Mouse (Mus musculus) T-helper 2 cell (primary cell): Measurements from ENCODE around the gene Tmcc1.
"Not testable (repeated sequence)": the region's sequence is repeated elsewhere in the genome, so short reads cannot be mapped to it uniquely, and the experiment has no call there.

Experiments
- in situ Hi-C: fragments of 300-600 bp; cut with MboI, MseI; formaldehyde crosslinking; loops from one replicate; pipeline ENCODE4 v1.15.1; 2025; ENCODE audit warnings: high pct_unique_total_duplicates

The Tmcc1 gene

GRCm38 (mm10) chr6:116154854-116155624 lies 38.2 kb downstream of the Tmcc1 start:
- in situ Hi-C loops, result loop anchor here (25.0 kb wide), 1 partner anchor 1918 kb away; no protein-coding TSS in a partner anchor

- in situ Hi-C loops, result no loop called here
These were observed 45.9 kb downstream of the Tmcc1 start for GRCm38 (mm10) chr6:116147386-116147785.

- in situ Hi-C loops, result no loop called here
These were observed 51.6 kb downstream of the Tmcc1 start for GRCm38 (mm10) chr6:116141696-116142095.

- in situ Hi-C loops, result no loop called here
These were observed 52.5 kb downstream of the Tmcc1 start for GRCm38 (mm10) chr6:116140782-116141181.

GRCm38 (mm10) chr6:116139143-116139856 lies 54.0 kb downstream of the Tmcc1 start:
- in situ Hi-C loops, result loop anchor here (5.0 to 10.0 kb wide), 2 partner anchors 127 to 244 kb away; no protein-coding TSS in a partner anchor

GRCm38 (mm10) chr6:116135971-116136632 lies 57.2 kb downstream of the Tmcc1 start:
- in situ Hi-C loops, result loop anchor here (5.0 to 10.0 kb wide), 2 partner anchors 124 to 241 kb away; no protein-coding TSS in a partner anchor

- in situ Hi-C loops, result loop anchor here (10.0 kb wide), 1 partner anchor 239 kb away; no protein-coding TSS in a partner anchor
These were observed 59.5 kb downstream of the Tmcc1 start for GRCm38 (mm10) chr6:116133756-116134155.

GRCm38 (mm10) chr6:116131771-116132170 lies 61.5 kb downstream of the Tmcc1 start:
- in situ Hi-C loops, result loop anchor here (10.0 kb wide), 1 partner anchor 237 kb away; no protein-coding TSS in a partner anchor

- in situ Hi-C loops, result no loop called here
These were observed 64.6 kb downstream of the Tmcc1 start for GRCm38 (mm10) chr6:116128710-116129109.

GRCm38 (mm10) chr6:116127918-116128443 lies 65.3 kb downstream of the Tmcc1 start:
- in situ Hi-C loops, result no loop called here

GRCm38 (mm10) chr6:116126577-116126976 lies 66.7 kb downstream of the Tmcc1 start:
- in situ Hi-C loops, result no loop called here

GRCm38 (mm10) chr6:116122881-116123280 lies 70.4 kb downstream of the Tmcc1 start:
- in situ Hi-C loops, result no loop called here

GRCm38 (mm10) chr6:116119669-116120068 lies 73.6 kb downstream of the Tmcc1 start:
- in situ Hi-C loops, result no loop called here

GRCm38 (mm10) chr6:116116634-116117033 lies 76.7 kb downstream of the Tmcc1 start:
- in situ Hi-C loops, result not testable (repeated sequence)

GRCm38 (mm10) chr6:116110588-116110987 lies 82.7 kb downstream of the Tmcc1 start:
- in situ Hi-C loops, result no loop called here

GRCm38 (mm10) chr6:116107471-116108358 lies 85.6 kb downstream of the Tmcc1 start:
- in situ Hi-C loops, result no loop called here

GRCm38 (mm10) chr6:116106967-116107470 lies 86.3 kb downstream of the Tmcc1 start:
- in situ Hi-C loops, result no loop called here

- in situ Hi-C loops, result loop anchor here (10.0 kb wide), 1 partner anchor 553 kb away; the partner anchor contains the start of gene Tsen2
These were observed 95.7 kb downstream of the Tmcc1 start for GRCm38 (mm10) chr6:116097579-116097978.

GRCm38 (mm10) chr6:116089402-116089801 lies 103.9 kb downstream of the Tmcc1 start:
- in situ Hi-C loops, result no loop called here

GRCm38 (mm10) chr6:116086036-116086435 lies 107.2 kb downstream of the Tmcc1 start:
- in situ Hi-C loops, result no loop called here
